Mouse (Mus musculus): ENCODE measurements around the gene Cdh12.

- TF ChIP-seq POLR2A (IDR thresholded peaks at IDR 0.05; ENCODE audit: control insufficient read depth in 1 of 2, insufficient read depth in 1 of 2, low read depth in 1 of 2, low read length in 2 of 2, poor library complexity in 1 of 2): no peak
- TF ChIP-seq EP300 (IDR thresholded peaks at IDR 0.05; ENCODE audit: low read depth in 1 of 2, low read length in 2 of 2): no peak
- TF ChIP-seq CTCF (IDR thresholded peaks at IDR 0.05 in 2 of 3, conservative IDR thresholded peaks at IDR 0.05 in 1 of 3; ENCODE audit: control insufficient read depth in 1 of 3, insufficient read depth in 1 of 3, low read depth in 2 of 3, low read length in 3 of 3, poor library complexity in 1 of 3, severe bottlenecking in 1 of 3): no peak
- TF ChIP-seq JUND (IDR thresholded peaks at IDR 0.05; ENCODE audit: low read depth, low read length): no peak
- TF ChIP-seq USF1 (IDR thresholded peaks at IDR 0.05; ENCODE audit: low read depth, low read length): no peak
- no peak for TF ChIP-seq POLR2AphosphoS5 (IDR thresholded peaks at IDR 0.05; ENCODE audit: borderline replicate concordance, low read depth, low read length)
Measured at GRCm38 (mm10) chr15:20863076-20863475, 414.0 kb downstream of the Cdh12 start.

All from MEL (cell line).